Mouse (Mus musculus): ENCODE measurements around the gene Nhej1. TPM values are rescaled to one million over a fixed set of nuclear protein-coding genes. Genes with fewer than 3 reads are reported as not detected.
A peak's percentile ranks its signal among the peaks of the same experiment; 100 is the strongest.

Gene Nhej1
- polyA plus RNA-seq, 1 experiment from 2014 or later = 11.0 TPM

DNA sequence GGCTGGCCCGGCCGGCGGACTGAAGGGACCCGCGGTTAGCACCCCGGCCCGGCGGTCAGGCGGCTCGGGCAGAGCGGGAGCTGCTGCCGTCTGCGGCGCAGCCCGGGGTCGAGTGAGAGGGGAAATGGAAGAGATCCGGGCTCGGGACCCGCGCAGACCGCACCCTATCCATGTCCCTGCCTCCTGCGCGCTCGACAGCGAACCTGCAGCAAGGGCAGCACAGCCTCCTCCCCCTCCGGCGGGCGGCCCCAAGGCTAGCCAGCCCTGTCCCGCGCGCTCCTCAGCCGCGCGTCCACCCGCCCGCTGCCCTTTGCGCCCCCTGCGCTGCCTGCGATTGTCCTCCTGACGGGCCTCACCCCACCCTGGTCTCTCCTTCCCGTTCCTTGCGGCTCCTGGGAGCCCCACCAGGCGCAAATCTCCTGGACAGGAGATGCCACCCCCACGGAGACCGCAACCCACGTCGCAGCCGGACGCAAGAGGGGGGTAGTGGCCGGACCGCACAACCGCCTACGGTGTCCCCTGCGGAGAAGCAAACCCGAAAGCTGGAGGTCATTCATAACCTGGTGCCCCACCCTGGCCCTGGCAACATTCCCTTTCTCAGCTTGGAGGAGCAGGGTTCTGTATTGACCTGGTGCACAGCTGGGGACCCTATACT, 173.3 kb downstream of the Nhej1 start, which contains the start of gene Ihh:
TSS of gene Ihh (minus strand) at position 117 of the 655 bp plus-strand sequence.
- Histone ChIP-seq H3K27ac (peak within 1 kb of the TSS; percentile 60), H3K4me1 (replicated peaks; ENCODE audit: insufficient read depth, low read length) (peaks cover 17% of the 10 kb centered on the region; the same call in 1 of the 2 replicates), H3K9me3 (replicated peaks; ENCODE audit: low read length) (no peaks in the 10 kb centered on the region), H3K36me3 (ENCODE audit: insufficient read depth, low read length) (no peaks in the 10 kb centered on the region), H3K27me3 (ENCODE audit: insufficient read depth, low read length) (peaks cover 79% of the 10 kb centered on the region), H3K9ac (ENCODE audit: low read depth, low read length) (peak within 1 kb of the TSS; percentile 45), H3K4me3 (replicated peaks; ENCODE audit: low read depth, low read length) (peak within 1 kb of the TSS; percentile 42), H3K4me2 (ENCODE audit: low read length) (peak within 1 kb of the TSS; percentile 63)
- no peak for DNase-seq (ENCODE audit: low spot score)
- 1% methylated on average over 47 of the region's 55 CpGs for WGBS
- no peak for TF ChIP-seq CTCF (IDR thresholded peaks at IDR 0.05; ENCODE audit: low read depth)
- ATAC-seq (replicated peaks; ENCODE audit: low FRiP score, low read depth) = peak; percentile 70

DNA sequence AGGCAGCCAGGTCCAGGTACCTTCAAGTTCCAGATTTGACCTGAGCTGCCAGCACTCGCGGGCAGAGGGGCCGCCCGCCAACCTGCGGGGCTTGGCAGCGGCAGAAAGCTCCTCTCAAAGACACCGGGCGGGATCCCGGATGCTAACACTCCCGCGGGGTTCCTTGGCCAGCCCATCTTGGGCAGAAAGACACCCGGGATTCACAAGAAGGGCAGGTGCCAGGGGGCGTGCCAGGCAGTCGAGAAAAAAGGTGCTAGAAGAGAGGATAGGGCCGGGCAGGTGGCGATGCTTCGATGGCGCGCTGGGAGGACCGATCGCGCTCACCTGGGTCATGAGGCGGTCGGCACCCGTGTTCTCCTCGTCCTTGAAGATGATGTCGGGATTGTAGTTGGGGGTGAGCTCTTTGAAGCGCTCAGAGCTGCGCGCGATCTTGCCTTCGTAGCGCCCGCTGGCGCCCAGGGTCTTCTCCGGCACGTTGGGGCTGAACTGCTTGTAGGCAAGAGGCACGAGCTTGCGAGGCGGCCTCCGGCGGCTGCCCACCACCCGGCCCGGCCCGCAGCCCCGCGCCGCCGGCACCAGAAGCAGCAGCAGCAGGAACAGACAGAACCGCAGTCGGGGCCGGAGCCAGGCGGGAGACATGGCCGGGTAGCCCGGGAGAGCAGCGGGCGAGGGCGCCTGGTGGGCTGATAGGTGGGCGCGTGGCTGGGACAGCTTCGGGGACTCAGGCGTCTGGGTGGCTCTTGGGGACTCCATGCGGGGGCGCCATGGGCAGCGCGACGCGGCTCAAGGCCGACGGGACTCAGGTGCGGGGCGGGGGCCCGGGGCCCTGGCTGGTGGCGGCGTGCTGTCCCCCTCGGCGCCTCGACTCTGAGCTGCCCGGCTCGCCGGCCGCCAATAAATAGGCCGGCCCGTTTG, 174.2 kb downstream of the Nhej1 start:
- peak overlapping the region; percentile 42 for H3K4me3 ChIP-seq (replicated peaks; ENCODE audit: low read depth, low read length)
- DNase-seq (ENCODE audit: low spot score) = no peak
- WGBS = 2% methylated on average over 83 of the region's 84 CpGs
- peaks cover 17% of the 10 kb centered on the region; the same call in 1 of the 2 replicates for H3K4me1 ChIP-seq (replicated peaks; ENCODE audit: insufficient read depth, low read length)
- peaks cover 78% of the 10 kb centered on the region for H3K27me3 ChIP-seq (ENCODE audit: insufficient read depth, low read length)
- no peaks in the 10 kb centered on the region for H3K36me3 ChIP-seq (ENCODE audit: insufficient read depth, low read length)
- peak overlapping the region; percentile 45 for H3K9ac ChIP-seq (ENCODE audit: low read depth, low read length)
- H3K27ac ChIP-seq = peak overlapping the region; percentile 60
- ATAC-seq (replicated peaks; ENCODE audit: low FRiP score, low read depth) = no peak
- H3K4me2 ChIP-seq (ENCODE audit: low read length) = peak overlapping the region; percentile 63
- H3K9me3 ChIP-seq (replicated peaks; ENCODE audit: low read length) = no peaks in the 10 kb centered on the region
- TF ChIP-seq CTCF (IDR thresholded peaks at IDR 0.05; ENCODE audit: low read depth) = no peak

DNA sequence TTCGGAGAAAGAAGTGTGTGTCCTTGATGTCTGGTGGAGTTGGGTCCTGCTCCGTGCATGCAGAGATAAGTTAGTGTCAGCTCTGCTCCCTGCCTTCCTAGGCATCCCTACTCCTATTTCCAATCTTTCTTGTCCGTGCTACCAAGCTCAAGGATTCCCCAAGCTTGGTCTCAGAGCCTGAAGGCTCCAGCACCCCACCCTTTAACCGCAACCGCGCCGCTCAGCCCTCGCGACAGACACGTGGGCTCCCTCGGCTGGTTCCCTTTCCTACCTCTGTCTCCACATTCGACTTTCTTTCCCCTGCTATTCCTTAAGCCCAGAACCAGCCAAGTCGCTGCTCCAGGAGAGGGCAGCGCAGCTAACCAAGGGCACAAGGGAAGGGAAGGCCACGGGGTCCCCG, 174.9 kb downstream of the Nhej1 start:
- peak overlapping the region; percentile 42 for H3K4me3 ChIP-seq (replicated peaks; ENCODE audit: low read depth, low read length)
- DNase-seq (ENCODE audit: low spot score) (no peak), ATAC-seq (replicated peaks; ENCODE audit: low FRiP score, low read depth) (no peak)
- H3K9ac ChIP-seq (ENCODE audit: low read depth, low read length) = peak overlapping the region; percentile 45; the same call in 1 of the 2 replicates
- H3K36me3 ChIP-seq (ENCODE audit: insufficient read depth, low read length) = no peaks in the 10 kb centered on the region
- peaks cover 17% of the 10 kb centered on the region; the same call in 1 of the 2 replicates for H3K4me1 ChIP-seq (replicated peaks; ENCODE audit: insufficient read depth, low read length)
- H3K4me2 ChIP-seq (ENCODE audit: low read length) = peak overlapping the region; percentile 63
- no peak; the same call in 1 of the 2 replicates for TF ChIP-seq CTCF (IDR thresholded peaks at IDR 0.05; ENCODE audit: low read depth)
- H3K27ac ChIP-seq = peak overlapping the region; percentile 60
- WGBS = 1% methylated on average over 16 of the region's 16 CpGs
- peaks cover 72% of the 10 kb centered on the region for H3K27me3 ChIP-seq (ENCODE audit: insufficient read depth, low read length)
- no peaks in the 10 kb centered on the region for H3K9me3 ChIP-seq (replicated peaks; ENCODE audit: low read length)

DNA sequence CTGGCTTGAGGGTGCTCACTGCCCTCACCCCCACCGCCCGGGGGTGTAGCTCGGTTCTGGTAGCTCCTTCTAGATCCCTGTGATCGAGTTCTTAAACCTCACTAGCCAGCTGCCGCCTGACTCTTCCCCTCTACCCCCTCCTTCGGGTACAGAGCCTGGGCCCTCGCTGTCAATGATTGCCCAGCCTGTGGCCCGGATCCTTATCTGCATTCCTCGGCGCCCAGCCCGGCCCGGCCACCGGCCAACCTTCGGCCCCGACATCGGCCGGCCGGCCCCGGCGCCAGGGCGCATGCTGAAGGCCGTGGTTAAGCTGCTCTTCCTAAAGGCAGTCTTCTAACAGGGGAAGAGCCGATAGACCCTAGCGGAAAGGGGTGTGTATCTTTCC, 175.3 kb downstream of the Nhej1 start:
- peak overlapping the region; percentile 45; the same call in 1 of the 2 replicates for H3K9ac ChIP-seq (ENCODE audit: low read depth, low read length)
- peak overlapping the region; percentile 60 for H3K27ac ChIP-seq
- ATAC-seq (replicated peaks; ENCODE audit: low FRiP score, low read depth) = peak; percentile 81
- H3K4me1 ChIP-seq (replicated peaks; ENCODE audit: insufficient read depth, low read length) = peaks cover 17% of the 10 kb centered on the region; the same call in 1 of the 2 replicates
- TF ChIP-seq CTCF (IDR thresholded peaks at IDR 0.05; ENCODE audit: low read depth) = no peak
- H3K4me2 ChIP-seq (ENCODE audit: low read length) = peak overlapping the region; percentile 63
- H3K9me3 ChIP-seq (replicated peaks; ENCODE audit: low read length) = no peaks in the 10 kb centered on the region
- peak overlapping the region; percentile 42 for H3K4me3 ChIP-seq (replicated peaks; ENCODE audit: low read depth, low read length)
- WGBS = 2% methylated on average over 24 of the region's 24 CpGs
- peak; percentile 46 for DNase-seq (ENCODE audit: low spot score)
- no peaks in the 10 kb centered on the region for H3K36me3 ChIP-seq (ENCODE audit: insufficient read depth, low read length)
- H3K27me3 ChIP-seq (ENCODE audit: insufficient read depth, low read length) = peaks cover 68% of the 10 kb centered on the region

DNA sequence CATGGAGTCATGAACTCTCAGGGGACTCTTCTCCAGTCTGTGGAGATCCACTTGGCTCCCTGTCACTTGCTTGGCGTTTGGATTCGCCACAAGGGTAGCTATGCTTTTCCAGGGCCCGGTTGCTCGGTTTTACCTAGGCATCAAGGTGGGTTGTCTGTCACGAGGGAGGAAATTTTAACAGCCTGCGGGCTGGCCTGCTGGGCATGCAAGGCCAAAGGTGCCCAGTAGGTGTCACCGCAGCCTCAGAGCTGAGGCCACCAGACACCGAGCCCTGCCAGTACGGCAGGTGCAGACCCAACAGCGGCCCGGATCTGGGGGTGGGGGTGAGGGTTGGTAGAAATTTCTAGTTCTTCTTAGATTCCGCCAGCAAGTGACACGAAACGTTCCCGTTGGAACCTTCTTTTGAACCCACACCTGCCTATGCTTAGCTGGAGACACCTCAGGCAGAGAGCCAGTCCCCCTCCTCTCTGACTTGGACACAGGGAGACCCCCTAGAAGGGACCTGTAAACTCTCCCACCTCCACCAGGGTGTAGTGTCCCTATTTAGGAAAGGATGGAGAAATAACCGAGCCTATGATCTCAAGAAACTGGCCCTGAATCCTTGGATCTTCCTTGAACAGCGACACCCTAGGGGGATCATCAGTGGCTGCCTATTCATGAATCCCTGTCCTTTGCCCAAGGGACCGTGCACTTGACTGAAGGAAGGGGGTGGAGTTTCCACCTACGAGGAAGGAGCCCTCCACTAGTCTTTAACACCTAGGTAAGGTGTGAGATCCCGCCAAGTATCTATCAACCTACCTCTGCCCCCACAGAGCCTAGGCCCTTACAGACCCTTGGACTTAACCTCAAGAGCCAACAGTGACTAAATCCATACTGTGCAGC, 176.0 kb downstream of the Nhej1 start:
- Histone ChIP-seq H3K9me3 (replicated peaks; ENCODE audit: low read length) (no peaks in the 10 kb centered on the region), H3K4me2 (ENCODE audit: low read length) (peak overlapping the region; percentile 63), H3K9ac (ENCODE audit: low read depth, low read length) (no peak overlapping the region), H3K27me3 (ENCODE audit: insufficient read depth, low read length) (peaks cover 67% of the 10 kb centered on the region), H3K27ac (peak overlapping the region; percentile 31; the same call in 1 of the 2 replicates), H3K4me1 (replicated peaks; ENCODE audit: insufficient read depth, low read length) (peaks cover 17% of the 10 kb centered on the region; the same call in 1 of the 2 replicates), H3K4me3 (replicated peaks; ENCODE audit: low read depth, low read length) (peak overlapping the region; percentile 42; the same call in 1 of the 2 replicates), H3K36me3 (ENCODE audit: insufficient read depth, low read length) (no peaks in the 10 kb centered on the region)
- ATAC-seq (replicated peaks; ENCODE audit: low FRiP score, low read depth) (peak; percentile 48; the same call in 1 of the 2 replicates), DNase-seq (ENCODE audit: low spot score) (peak; percentile 51)
- WGBS = 2% methylated on average over 20 of the region's 20 CpGs
- peak; percentile 81 for TF ChIP-seq CTCF (IDR thresholded peaks at IDR 0.05; ENCODE audit: low read depth)
